Mouse (Mus musculus) embryonic facial prominence, embryonic 13.5 days (tissue): ENCODE measurements around the gene Eif4b. TPM values are rescaled to one million over a fixed set of nuclear protein-coding genes. Genes with fewer than 3 reads are reported as not detected.
A peak's percentile ranks its signal among the peaks of the same experiment; 100 is the strongest.

Source experiments
- ATAC-seq: fragments of 200-750 bp; cut with Nextera tagmentation; 2 replicates; pipeline ENCODE4 v1.8.0; 2017; ENCODE audit warnings: low read depth; ENCODE audit not compliant: insufficient number of reproducible peaks, insufficient read depth, low FRiP score, low TSS enrichment
- H3K27ac ChIP-seq: fragments of 300-500 bp; sonication (generic); 2 replicates; pipeline ENCODE4 v1.5.1; 2015; ENCODE audit warnings: moderate library complexity, mild to moderate bottlenecking, inconsistent platforms
- H3K27me3 ChIP-seq: fragments of 300-500 bp; sonication (generic); 2 replicates; pipeline ENCODE4 v1.6.1; 2015; ENCODE audit warnings: mild to moderate bottlenecking, inconsistent platforms
- H3K36me3 ChIP-seq: fragments of 300-500 bp; sonication (generic); 2 replicates; pipeline ENCODE4 v1.6.1; 2015; ENCODE audit warnings: mild to moderate bottlenecking, inconsistent platforms
- H3K4me1 ChIP-seq: fragments of 300-500 bp; sonication (generic); 2 replicates; pipeline ENCODE4 v1.6.1; 2015; ENCODE audit warnings: inconsistent platforms
- H3K4me2 ChIP-seq: fragments of 300-500 bp; sonication (generic); 2 replicates; pipeline ENCODE4 v1.6.1; 2015; ENCODE audit warnings: moderate library complexity, mild to moderate bottlenecking, inconsistent platforms
- H3K4me3 ChIP-seq: fragments of 300-500 bp; sonication (generic); 2 replicates; pipeline ENCODE4 v1.5.1; 2015; ENCODE audit warnings: mild to moderate bottlenecking, inconsistent platforms
- H3K9ac ChIP-seq: fragments of 300-500 bp; sonication (generic); 2 replicates; pipeline ENCODE4 v1.6.1; 2015; ENCODE audit warnings: mild to moderate bottlenecking, inconsistent platforms
- H3K9me3 ChIP-seq: fragments of 300-500 bp; sonication (generic); 2 replicates; pipeline ENCODE4 v1.6.1; 2016; ENCODE audit warnings: inconsistent platforms
- WGBS: fragments of 180-500 bp; shearing (Covaris S2); methylation state at CpG from one replicate; pipeline ENCODE4 v1.1.7; 2015; ENCODE audit warnings: mixed read lengths; 5-methylcytosine and 5-hydroxymethylcytosine counted together
- polyA plus RNA-seq: library from polyadenylated mRNA; unstranded; fragments of >200 nt; fragmentation: Nextera tagmentation; extraction: Ambion mirVana; gene quantifications from 2 replicates; pipeline ENCODE4 v1.2.1, GENCODE M21; 2015

Gene Eif4b
- polyA plus RNA-seq, result 120 and 129 TPM in 2 replicates

DNA sequence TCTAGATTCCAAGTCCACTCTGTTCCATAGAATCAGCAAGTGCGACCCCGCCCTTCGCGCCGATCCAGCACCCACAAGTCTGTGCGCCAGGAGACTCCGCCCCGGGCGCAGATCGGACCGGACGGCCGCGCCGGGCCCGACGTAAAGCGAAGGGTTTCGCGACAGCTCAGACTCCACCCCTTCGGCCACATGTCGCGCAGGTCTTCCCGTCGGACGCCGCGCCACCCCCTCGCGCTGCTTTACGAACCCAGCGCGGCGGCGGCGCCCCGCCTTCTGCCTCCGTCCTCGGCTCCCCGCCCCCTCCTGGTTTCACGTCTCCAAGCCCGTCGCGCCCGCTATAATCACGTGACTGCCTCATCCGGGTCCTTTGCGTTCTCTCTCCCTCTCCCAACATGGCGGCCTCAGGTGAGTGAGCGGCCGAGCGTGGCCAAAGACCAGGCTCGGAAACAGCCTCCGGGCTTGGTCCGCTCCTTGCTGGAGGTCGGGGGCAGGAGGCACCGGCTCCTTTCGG, at the start of gene Eif4b:
Gene Eif4b (plus strand): TSS at position 215 of the 511 bp plus-strand sequence.
- peak within 1 kb of the TSS; percentile 95 for H3K4me3 ChIP-seq
- WGBS, result under 1% methylated on average over 58 of the region's 58 CpGs

DNA sequence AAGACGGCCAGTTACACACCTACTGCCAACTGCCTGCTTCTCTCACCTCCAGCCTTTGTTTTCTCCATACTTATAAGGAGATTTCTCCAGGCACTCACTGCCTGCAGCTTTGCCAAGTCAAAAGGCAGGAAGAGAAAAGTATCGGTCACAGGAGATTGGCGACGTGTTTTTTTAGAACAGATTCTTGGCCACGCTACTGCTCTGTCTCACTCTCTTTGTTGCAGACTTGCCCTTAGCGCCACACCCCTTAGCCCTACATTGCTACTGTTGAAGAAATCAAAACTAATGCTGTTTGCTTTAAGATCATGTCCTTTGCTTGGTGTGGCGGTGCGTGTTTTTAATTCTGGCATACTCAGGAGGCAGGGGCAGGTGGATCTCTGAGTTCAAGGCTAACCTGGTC, 49.7 kb upstream of the Eif4b start:
- WGBS, result 56% methylated on average over 8 of the region's 8 CpGs
- Histone ChIP-seq H3K4me1 (peaks cover 27% of the 10 kb centered on the region), H3K27me3 (peaks cover 43% of the 10 kb centered on the region), H3K36me3 (no peaks in the 10 kb centered on the region), H3K9ac (no peak overlapping the region), H3K27ac (0 out of 2 replicates have a peak overlapping the region, but pooled peaks have one; percentile 1), H3K4me3 (no peak overlapping the region), H3K9me3 (no peaks in the 10 kb centered on the region), H3K4me2 (no peak overlapping the region)
- no peak for ATAC-seq

More for the DNA sequence above, at the start of gene Eif4b:
- Histone ChIP-seq H3K9ac (peak within 1 kb of the TSS; percentile 99), H3K4me2 (peak within 1 kb of the TSS; percentile 88), H3K4me1 (peaks cover 17% of the 10 kb centered on the region), H3K9me3 (no peaks in the 10 kb centered on the region), H3K27ac (peak within 1 kb of the TSS; percentile 98), H3K36me3 (no peaks in the 10 kb centered on the region), H3K27me3 (no peaks in the 10 kb centered on the region)
- ATAC-seq, result peak; percentile 88

DNA sequence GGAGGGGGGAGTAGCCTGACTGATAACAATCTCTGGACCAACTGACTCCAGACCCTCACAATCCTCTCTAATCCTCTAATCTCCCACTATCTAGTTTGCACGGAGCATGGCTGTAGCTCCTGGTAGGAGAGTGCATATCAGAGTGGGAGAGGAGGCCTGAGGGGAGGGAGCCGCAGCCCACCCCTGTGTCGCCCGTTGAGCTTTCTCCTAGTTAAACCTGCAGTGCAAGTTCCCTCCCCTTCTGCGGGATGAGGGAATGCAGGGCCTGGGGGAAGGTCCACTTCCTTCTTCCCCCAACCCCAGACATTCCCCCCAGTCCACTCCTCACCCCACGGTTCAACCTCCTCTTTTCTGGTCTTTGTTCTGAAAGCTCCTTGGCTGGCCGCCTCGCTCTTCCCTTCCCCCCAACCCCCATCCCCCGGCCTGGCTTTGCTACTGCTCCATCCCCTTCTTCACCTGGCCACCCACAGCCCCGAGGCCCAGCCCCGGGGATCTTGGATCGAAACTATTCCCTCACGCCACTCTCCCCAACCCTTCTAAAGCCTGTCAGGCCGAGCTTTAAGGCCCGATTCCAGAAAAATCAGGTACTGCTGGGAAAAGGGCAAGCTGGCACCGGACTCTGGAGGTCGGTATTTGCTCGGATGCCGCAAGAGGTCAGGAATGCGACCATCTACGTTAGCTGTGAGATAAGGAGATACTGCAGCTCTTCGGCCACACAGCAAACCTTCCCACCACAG, 48.3 kb upstream of the Eif4b start:
- Histone ChIP-seq H3K36me3 (no peaks in the 10 kb centered on the region), H3K4me2 (peak overlapping the region; percentile 46), H3K27ac (peak overlapping the region; percentile 55; the same call in 1 of the 2 replicates), H3K9ac (peak overlapping the region; percentile 52), H3K27me3 (peaks cover 51% of the 10 kb centered on the region), H3K4me1 (peaks cover 27% of the 10 kb centered on the region), H3K9me3 (no peaks in the 10 kb centered on the region), H3K4me3 (no peak overlapping the region)
- WGBS, result 5% methylated on average over 22 of the region's 22 CpGs
- 0 out of 2 replicates have a peak, but pooled peaks have one; percentile 48 for ATAC-seq

- 0 out of 2 replicates have a peak overlapping the region, but pooled peaks have one; percentile 21 for H3K9ac ChIP-seq
- no peak overlapping the region for H3K4me2 ChIP-seq
- 12% methylated on average over 12 of the region's 12 CpGs for WGBS
- peaks cover 53% of the 10 kb centered on the region for H3K27me3 ChIP-seq
- H3K4me1 ChIP-seq, result peaks cover 27% of the 10 kb centered on the region
- no peaks in the 10 kb centered on the region for H3K36me3 ChIP-seq
- no peak overlapping the region for H3K27ac ChIP-seq
- H3K4me3 ChIP-seq, result no peak overlapping the region
- no peaks in the 10 kb centered on the region for H3K9me3 ChIP-seq
- ATAC-seq, result no peak
These were observed 47.1 kb upstream of the Eif4b start for GRCm38 (mm10) chr15:102026430-102026829.

DNA sequence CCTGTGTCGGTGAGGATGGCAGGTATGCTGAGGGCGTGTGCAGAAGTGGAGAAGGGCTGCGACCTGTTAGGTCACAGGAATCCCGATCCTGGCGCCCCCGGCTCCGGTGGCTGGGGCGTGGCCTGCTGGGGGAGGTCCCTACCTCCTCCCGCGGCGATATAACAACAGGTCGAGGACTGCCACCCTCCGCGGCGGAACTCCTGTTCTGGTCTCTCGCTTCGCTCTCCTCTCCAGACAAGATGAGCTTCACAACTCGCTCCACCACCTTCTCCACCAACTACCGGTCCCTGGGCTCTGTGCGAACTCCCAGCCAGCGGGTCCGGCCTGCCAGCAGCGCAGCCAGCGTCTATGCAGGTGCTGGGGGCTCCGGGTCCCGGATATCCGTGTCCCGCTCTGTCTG, 45.5 kb upstream of the Eif4b start, which contains the start of gene Krt18:
Gene Krt18 (plus strand): TSS at position 141 of the 400 bp plus-strand sequence.
- Histone ChIP-seq H3K27ac (0 out of 2 replicates have a peak within 1 kb of the TSS, but pooled peaks have one; percentile 57), H3K4me3 (peak within 1 kb of the TSS; percentile 42), H3K36me3 (no peaks in the 10 kb centered on the region), H3K27me3 (peaks cover 53% of the 10 kb centered on the region), H3K4me2 (peak within 1 kb of the TSS; percentile 64), H3K9me3 (no peaks in the 10 kb centered on the region), H3K4me1 (peaks cover 27% of the 10 kb centered on the region), H3K9ac (peak within 1 kb of the TSS; percentile 65)
- ATAC-seq, result no peak
- under 1% methylated on average over 28 of the region's 28 CpGs for WGBS

- H3K27me3 ChIP-seq, result peaks cover 11% of the 10 kb centered on the region; the same call in 1 of the 2 replicates
- 51% methylated on average over 16 of the region's 16 CpGs for WGBS
- H3K4me2 ChIP-seq, result no peak overlapping the region
- H3K9me3 ChIP-seq, result no peaks in the 10 kb centered on the region
- no peak overlapping the region for H3K4me3 ChIP-seq
- no peak overlapping the region for H3K9ac ChIP-seq
- H3K36me3 ChIP-seq, result no peaks in the 10 kb centered on the region
- H3K4me1 ChIP-seq, result no peaks in the 10 kb centered on the region
- ATAC-seq, result no peak
- H3K27ac ChIP-seq, result no peak overlapping the region
These were observed 39.2 kb upstream of the Eif4b start for GRCm38 (mm10) chr15:102034121-102035053.

DNA sequence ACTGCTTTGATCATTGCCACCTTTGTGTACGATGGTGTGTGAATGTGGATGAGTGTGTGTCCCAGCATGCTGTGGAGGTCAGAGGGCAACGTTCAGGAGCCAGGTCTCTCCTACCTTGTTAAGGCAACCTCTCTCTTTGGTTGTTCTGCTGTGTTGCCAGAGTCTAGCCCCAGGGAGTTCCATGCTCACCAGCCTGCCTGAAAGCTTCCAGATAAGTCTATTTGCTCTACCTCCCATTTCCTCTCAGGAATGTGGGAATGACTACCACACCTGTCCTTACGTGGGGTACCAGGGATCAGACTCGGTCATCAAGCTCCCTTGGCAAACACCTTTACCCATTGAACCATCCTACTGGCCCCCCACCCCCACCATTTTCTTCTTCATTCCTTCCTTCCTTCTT, 33.3 kb upstream of the Eif4b start:
- Histone ChIP-seq H3K36me3 (no peaks in the 10 kb centered on the region), H3K4me2 (no peak overlapping the region), H3K27ac (no peak overlapping the region), H3K4me1 (no peaks in the 10 kb centered on the region), H3K9me3 (no peaks in the 10 kb centered on the region), H3K27me3 (no peaks in the 10 kb centered on the region; the same call in 1 of the 2 replicates), H3K9ac (no peak overlapping the region), H3K4me3 (no peak overlapping the region)
- 72% methylated on average over 4 of the region's 4 CpGs for WGBS
- ATAC-seq, result no peak

DNA sequence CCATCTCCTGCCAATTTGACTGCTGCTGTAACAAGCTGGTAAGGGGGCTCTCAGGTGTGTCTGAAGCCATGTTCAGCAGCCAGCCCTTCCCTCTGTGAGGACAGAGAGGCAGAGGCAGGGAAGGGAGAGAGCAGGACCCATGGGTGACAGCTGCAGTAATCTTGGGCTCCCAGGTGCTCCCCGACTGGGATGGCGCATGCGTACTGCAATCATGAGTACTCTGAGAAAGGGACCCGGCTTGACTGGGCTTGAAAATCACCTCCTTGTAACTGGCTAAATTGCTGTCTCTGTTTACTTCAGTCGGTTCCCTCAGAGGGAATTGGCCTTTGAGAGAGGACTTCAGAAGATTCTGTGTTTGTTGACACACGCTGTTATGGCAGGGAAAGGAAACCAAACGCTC, 31.6 kb upstream of the Eif4b start:
- Histone ChIP-seq H3K4me2 (no peak overlapping the region), H3K9ac (no peak overlapping the region), H3K4me3 (no peak overlapping the region)

GRCm38 (mm10) chr15:102044745-102045144, 28.8 kb upstream of the Eif4b start:
- Histone ChIP-seq H3K9me3 (no peaks in the 10 kb centered on the region), H3K4me2 (no peak overlapping the region), H3K36me3 (no peaks in the 10 kb centered on the region), H3K27ac (no peak overlapping the region), H3K9ac (no peak overlapping the region), H3K4me1 (no peaks in the 10 kb centered on the region), H3K27me3 (no peaks in the 10 kb centered on the region), H3K4me3 (no peak overlapping the region)
- 81% methylated on average over 3 of the region's 3 CpGs for WGBS
- ATAC-seq, result no peak

More for the DNA sequence above, 31.6 kb upstream of the Eif4b start:
- no peaks in the 10 kb centered on the region for H3K4me1 ChIP-seq
- no peaks in the 10 kb centered on the region for H3K27me3 ChIP-seq
- H3K9me3 ChIP-seq, result no peaks in the 10 kb centered on the region
- H3K27ac ChIP-seq, result no peak overlapping the region
- ATAC-seq, result no peak
- WGBS, result 63% methylated on average over 7 of the region's 7 CpGs
- no peaks in the 10 kb centered on the region for H3K36me3 ChIP-seq

DNA sequence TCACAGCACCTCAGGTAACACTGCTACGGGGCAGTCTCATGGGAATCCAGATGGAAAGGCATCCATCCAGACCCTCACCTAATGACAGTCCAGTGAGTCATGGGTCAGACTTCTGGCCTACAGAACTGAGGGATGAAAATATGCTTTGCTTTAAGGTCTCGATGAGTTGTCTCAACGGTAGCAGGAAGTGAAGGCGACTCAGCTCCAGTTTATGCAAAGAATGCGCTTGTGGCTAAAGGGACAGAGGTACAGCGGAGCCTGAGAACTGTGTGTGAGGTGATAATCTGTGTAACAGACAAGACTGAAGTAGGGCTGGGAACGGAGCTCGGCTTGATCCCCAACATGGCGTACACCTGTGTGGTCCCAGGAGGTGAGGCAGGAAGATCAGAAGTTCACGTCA, 27.9 kb upstream of the Eif4b start:
- WGBS, result 86% methylated on average over 10 of the region's 10 CpGs
- ATAC-seq, result no peak
- no peaks in the 10 kb centered on the region for H3K36me3 ChIP-seq
- H3K9me3 ChIP-seq, result no peaks in the 10 kb centered on the region
- H3K9ac ChIP-seq, result no peak overlapping the region
- no peaks in the 10 kb centered on the region for H3K4me1 ChIP-seq
- H3K27me3 ChIP-seq, result no peaks in the 10 kb centered on the region
- no peak overlapping the region for H3K27ac ChIP-seq
- H3K4me2 ChIP-seq, result no peak overlapping the region
- no peak overlapping the region for H3K4me3 ChIP-seq

DNA sequence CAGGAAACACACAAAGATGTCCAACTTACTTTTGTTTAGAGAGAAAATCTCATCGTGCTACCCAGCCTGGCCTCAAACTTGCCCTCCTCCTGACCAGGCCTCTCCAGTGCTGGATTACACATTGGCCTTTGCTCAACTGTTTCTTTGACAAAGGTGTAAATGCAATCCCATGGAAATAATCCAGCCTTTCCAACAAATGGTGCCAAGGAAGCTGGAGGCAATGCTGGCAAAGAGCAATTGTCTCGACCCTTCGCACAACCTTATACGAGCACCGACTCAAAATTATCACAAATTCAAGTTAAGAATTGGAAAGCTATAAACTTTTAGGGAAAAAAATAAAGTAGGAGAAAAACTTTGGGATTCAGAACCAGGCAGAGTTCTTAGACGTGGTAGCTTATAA, 25.6 kb upstream of the Eif4b start:
- no peaks in the 10 kb centered on the region for H3K36me3 ChIP-seq
- no peak for ATAC-seq
- no peak overlapping the region for H3K4me3 ChIP-seq
- H3K27me3 ChIP-seq, result no peaks in the 10 kb centered on the region
- no peak overlapping the region for H3K4me2 ChIP-seq
- H3K4me1 ChIP-seq, result 0 out of 2 replicates have a peak, but pooled peaks cover 4% of the 10 kb centered on the region
- no peak overlapping the region for H3K27ac ChIP-seq
- no peak overlapping the region for H3K9ac ChIP-seq
- no peaks in the 10 kb centered on the region for H3K9me3 ChIP-seq
- 90% methylated on average over 6 of the region's 6 CpGs for WGBS
